Mouse (Mus musculus) 3T3-L1 (cell line): Measurements from ENCODE around the gene Zfp770.
"Not testable (repeated sequence)": the region's sequence is repeated elsewhere in the genome, so short reads cannot be mapped to it uniquely, and the experiment has no call there.

Source experiments
- DNase-seq: peaks from one replicate; pipeline ENCODE4 v3.0.0-alpha.2; 2015; ENCODE audit warnings: low read depth, low spot score

Zfp770 gene

GRCm38 (mm10) chr2:114200932-114201559, at the start of gene Zfp770:
TSS of gene Zfp770 (minus strand) at chr2:114201469.
- DNase-seq = peak; percentile 87

DNA sequence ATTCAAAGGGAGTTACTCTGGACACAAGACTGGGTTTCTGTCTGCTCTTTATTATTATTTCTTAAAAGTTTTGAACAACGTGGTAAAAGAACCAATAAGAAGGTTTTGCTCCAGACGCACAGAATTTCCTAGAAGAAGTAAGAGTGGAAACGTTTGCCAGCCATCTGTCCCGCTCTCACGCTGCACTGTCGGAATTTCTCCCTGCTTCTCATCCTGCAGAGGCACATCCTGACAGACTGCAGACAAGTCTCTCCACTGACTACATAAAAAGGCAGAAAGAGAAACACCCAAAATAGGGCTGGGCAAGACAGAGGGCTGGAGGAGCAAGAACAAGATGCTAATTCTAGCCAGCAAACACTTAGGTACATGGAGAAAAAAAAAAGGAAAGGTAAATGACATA, 48.2 kb upstream of the Zfp770 start:
- no peak for DNase-seq

DNA sequence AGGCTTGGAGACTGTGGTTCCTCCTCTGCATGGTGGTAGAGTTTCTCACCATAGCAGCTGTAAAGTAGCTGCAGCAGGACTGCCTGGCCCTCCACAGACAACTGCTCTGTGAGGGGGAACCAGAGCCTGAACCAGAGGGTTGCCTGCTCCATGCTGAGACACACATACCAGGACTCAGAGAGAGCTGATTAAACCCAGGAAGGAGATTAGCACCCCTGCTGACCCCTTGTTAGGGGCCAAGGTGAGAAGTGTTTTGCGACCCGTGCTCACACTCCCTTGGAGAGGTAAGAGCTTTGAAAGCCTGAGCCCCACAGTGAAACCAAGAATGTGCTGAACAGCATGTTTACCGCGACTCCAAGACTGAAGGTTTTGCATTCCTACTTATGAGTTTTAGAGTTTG, 36.4 kb upstream of the Zfp770 start:
- DNase-seq = no peak

DNA sequence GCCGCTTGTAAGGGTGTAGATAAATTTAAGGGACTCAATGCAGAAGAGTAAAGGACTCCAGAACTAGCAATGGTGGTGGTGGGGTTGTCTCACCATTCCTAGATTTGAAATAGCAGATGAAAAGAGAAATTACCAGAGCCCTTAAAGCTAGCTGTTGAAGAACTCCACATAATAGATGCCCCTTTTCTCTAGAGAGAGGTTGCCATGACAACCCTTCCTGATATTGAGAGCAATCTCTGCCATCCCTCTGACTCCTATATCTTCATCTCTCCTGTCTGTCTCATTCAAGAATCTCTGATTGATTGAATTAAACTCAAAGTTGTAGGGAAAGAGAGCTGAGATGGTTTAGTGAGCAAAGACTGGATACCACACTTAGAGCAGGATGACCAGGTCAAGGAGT, 35.3 kb upstream of the Zfp770 start:
- DNase-seq = no peak

GRCm38 (mm10) chr2:114235584-114235983, 34.3 kb upstream of the Zfp770 start:
- DNase-seq = no peak

GRCm38 (mm10) chr2:114231248-114231647, 30.0 kb upstream of the Zfp770 start:
- no peak for DNase-seq

- no peak for DNase-seq
Measured at GRCm38 (mm10) chr2:114228672-114229071, 27.4 kb upstream of the Zfp770 start.

DNA sequence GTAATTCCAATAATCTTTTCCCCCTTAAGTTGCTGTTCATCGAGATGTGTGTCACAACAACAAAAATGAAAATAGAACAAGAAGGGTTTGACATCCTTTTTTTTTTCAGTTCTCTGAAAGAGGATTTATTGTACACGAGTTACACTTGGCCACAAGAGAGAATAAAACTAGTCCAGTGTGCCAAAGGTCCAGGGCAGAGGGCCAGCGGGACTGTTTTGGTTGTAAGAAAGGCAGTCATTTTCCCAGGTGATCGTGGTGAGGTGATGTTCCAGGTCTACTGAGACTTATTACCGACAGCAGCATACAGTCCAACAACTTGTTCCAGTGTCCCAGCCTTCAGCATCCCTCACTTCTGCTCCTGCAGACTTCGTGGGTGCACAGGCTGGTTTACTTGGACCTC, 3.8 kb upstream of the Zfp770 start:
- DNase-seq = no peak

GRCm38 (mm10) chr2:114201574-114201973, 305 bp upstream of the Zfp770 start:
- DNase-seq = no peak

DNA sequence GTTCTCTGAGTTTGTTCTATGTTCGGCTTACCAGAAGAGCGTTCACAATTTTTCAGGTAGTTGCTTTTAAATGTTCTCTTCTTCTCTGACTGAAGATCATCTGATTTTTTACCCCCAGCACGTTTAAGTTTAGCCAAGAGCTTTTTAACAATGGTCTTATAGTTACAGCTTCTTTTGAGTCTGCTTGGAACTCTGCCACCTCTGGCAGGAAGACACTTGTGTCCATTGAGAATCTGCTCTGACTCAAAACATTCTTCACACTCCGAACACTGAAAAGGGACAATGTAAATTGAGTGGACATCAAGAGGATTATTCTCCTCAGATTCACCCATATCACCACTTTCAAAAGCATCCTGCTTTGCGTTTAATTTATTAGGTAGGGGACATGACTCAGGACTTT, 4.8 kb downstream of the Zfp770 start:
- no peak for DNase-seq

DNA sequence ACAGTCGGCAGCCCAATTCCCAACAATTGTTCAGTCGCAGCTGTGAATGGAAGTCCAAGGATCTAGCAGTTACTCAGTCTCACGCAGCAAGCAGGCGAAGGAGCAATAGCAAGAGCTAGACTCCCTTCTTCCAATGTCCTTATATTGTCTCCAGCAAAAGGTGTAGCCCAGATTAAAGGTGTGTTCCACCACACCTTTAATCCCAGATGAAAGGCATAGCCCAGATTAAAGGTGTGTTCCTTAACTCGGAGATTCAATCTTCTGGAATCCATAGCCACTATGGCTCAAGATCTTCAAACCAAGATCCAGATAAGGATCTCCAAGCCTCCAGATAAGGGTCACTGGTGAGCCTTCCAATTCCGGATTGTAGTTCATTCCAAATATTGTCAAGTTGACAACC, 14.3 kb downstream of the Zfp770 start, which contains the start of gene Aqr:
Aqr (minus strand) TSS at position 101 of the 400 bp plus-strand sequence.
- not testable (repeated sequence) for DNase-seq

GRCm38 (mm10) chr2:114177802-114178733, 23.2 kb downstream of the Zfp770 start:
- DNase-seq = no peak

DNA sequence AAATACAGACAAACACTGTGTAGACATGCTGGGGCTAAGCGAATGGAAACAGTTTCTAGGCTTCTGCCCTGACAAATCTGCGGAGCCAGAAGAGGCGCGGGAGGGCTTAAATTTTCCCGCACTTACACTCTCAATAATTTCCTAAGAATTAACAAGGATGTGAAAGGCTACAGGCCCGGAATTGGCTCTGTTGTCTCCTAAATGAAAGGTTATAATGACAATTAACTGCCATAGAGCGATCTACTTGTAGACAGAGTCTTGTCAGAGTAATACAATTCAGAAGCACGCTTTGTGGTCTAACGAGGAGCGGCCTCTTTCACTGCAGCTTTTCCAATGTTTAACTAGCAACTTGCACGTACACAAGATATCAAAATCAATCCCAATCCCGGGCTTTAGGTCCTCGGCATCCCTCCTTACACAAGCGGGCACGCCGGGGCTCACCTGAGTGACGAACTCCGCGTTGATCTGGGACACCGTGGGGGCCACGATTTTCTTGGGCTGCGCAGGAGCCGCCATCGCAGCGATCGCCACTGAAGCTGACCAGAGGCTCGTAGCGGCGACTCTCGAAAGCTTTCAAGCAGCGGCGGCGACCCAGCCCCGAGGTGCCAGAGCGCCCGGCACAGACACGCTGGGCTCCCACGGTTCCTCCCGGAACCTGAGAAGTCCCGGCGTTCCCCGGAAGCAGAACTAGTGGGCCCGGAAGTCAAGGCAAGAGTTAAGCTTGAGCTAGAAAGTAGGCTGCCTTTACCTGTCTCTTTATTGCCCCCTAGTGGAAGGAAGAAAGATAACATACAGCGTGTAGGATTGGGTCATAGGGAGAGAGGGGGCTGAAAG, 26.4 kb downstream of the Zfp770 start:
- DNase-seq = peak; percentile 95

DNA sequence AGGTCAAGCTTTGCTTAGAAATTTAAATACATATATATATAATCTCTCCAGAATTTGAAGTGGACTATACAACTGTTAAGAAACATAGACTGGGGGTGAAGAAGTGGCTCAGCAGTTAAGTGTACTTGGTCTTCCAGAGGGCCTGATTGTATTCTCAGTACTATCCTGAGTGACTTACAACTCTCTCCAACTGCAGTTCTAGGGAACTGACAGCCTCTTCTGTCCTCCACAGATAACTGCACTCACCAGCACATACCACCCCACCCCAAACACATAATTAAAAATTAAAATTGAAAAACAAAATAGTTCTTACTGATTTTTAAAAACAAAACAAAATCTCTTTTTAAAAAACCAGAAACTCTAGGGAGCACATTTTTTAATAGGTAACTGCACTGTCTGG, 28.0 kb downstream of the Zfp770 start:
- DNase-seq = no peak

- no peak for DNase-seq
Measured at GRCm38 (mm10) chr2:114167837-114168236, 33.4 kb downstream of the Zfp770 start.

DNA sequence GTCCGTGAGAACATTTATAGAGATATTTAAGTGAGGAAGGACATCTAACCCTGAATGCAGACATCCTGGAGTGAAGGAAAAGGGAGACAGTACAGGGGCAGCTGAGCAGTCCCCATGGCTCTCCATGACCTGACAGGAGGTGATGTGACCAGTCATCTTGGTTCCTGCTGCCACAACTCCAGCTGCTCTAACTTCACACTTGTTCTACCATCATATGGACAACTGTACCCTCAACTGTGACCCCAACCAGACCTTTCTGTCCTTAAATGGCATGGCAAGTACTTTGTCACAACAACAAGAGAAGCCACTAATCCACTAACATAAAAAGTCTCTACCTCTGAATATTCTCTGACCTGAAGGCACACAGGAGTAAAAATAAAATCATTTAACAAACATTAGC, 39.3 kb downstream of the Zfp770 start:
- DNase-seq = no peak

- DNase-seq = no peak
Measured at GRCm38 (mm10) chr2:114157345-114157744, 43.9 kb downstream of the Zfp770 start.

DNA sequence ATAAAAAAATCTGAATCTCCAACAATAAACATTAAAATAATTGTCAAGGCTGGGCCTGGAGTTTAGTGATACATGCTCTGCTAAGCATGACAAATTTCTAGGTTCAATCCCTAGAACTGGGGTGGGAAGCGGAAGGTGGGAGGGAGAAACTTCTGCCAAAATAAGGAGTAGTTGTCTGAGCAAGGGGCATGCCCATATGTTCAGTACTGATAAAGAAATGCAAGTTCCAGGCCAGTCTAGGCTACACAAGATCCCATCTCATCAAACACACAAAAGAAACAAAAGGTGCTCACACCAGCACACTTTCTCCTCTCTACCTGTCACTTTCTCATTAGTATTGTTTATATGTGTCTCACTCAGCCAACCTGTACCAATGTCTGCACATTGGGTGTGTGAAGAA, 44.6 kb downstream of the Zfp770 start:
- no peak for DNase-seq

GRCm38 (mm10) chr2:114153247-114153646, 48.0 kb downstream of the Zfp770 start:
- DNase-seq = no peak

- DNase-seq = no peak
Measured at GRCm38 (mm10) chr2:114146864-114147458, 54.3 kb downstream of the Zfp770 start.

GRCm38 (mm10) chr2:114145315-114145801, 55.9 kb downstream of the Zfp770 start:
- peak; percentile 71 for DNase-seq
